Mouse (Mus musculus) induced T-regulatory cell, adult 2 months (primary cell): Measurements from ENCODE around the gene Med19.
"Not testable (repeated sequence)": the region's sequence is repeated elsewhere in the genome, so short reads cannot be mapped to it uniquely, and the experiment has no call there.

Experiments
- DNase-seq: peaks from one replicate; pipeline ENCODE4 v3.0.0-alpha.2; 2012; ENCODE audit warnings: low read depth

The Med19 gene

GRCm38 (mm10) chr2:84720718-84721117, 42.5 kb downstream of the Med19 start:
- DNase-seq: no peak

DNA sequence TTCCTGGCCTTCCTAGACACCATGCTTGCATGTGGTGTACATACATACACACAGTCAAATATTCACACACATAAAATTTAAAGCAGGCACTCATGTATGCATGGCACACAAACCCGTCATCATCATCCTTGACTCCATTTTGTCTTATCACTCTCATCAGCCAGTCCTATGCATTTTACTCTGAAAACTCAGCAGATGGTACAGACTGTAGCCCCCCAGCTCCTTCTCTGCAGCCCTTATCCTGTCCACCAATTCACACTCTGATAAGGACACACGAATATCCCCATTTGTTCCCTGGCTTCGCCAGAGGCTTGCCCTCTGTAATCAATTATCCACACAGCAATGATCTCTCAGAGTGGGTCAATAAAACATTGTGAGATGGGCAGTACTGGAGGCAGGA, 43.0 kb downstream of the Med19 start:
- no peak for DNase-seq

GRCm38 (mm10) chr2:84723856-84724255, 45.7 kb downstream of the Med19 start:
- DNase-seq: no peak

DNA sequence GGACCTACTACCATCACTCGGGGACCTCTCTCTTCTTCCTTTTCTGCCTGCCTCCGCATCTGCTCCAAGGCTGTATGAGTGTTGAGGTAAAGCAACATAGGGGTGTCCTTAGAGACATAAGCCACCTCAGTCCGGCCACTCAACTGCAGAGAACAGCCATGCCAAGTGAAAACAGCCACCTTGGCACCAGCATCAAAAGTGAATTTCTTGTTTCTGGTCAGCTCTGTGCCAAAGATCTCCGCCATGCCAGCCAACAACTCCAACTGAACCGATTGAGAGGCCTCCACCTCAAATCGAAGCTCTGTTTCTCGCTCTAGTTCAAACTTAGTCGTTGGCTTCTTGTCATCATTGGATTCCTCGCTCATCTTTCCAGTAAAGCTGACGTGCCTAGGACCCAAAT, 47.6 kb downstream of the Med19 start:
- DNase-seq: no peak

DNA sequence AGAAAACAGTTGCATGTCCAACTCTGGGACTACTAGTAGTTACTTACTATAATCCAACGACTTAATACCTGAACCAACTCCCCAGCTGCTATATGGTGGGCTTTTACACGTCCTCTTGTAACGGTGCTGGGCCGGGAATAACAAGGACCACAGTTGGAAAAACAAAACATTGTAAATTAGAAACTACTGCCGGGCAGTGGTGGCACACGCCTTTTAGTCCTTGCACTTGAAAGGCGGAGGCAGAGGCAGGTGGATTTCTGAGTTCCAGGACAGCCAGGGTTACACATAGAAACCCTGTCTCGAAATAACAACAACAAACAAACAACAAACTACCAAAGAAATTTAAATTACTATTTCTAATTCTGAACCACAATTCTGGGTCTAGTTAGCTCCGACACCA, 48.5 kb downstream of the Med19 start:
- DNase-seq: peak; percentile 25

DNA sequence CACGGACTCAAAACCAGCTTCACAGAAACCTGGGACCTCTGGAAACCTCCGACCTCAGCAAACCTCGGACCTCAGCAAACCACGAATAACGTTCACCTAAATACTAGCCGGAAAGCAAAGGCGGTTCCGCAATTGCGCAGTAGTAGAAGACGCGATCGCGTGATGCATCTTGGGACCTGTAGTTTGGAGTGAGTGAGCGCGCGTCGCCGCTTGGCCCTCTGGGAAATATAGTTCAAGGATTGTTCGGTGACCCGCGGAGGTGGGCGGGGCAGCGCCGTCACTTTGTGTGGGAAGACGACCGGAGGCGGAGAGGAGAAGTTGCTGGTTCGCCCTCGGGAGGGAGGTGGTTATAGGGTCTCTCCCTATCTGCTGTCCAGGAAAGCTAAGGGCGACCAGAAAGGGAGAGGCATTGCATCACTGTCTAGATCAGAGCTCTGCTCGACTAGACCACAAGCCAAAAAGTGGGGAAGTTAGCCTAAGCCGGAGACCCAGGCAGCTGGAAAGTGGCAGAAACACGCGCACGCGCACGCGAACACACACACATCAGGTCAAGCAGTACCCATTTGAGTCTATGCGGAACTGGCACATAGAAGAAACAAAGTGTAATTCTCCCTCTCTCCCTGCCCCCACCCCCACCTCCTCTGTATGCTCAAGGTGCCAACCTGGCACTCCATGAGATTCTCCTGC, 49.1 kb downstream of the Med19 start, which contains the start of gene Clp1:
Gene Clp1, minus strand, starts transcription at position 179 of the 687 bp plus-strand sequence.
- DNase-seq: peak; percentile 98

GRCm38 (mm10) chr2:84728191-84728590, 50.0 kb downstream of the Med19 start:
- DNase-seq: not testable (repeated sequence)

DNA sequence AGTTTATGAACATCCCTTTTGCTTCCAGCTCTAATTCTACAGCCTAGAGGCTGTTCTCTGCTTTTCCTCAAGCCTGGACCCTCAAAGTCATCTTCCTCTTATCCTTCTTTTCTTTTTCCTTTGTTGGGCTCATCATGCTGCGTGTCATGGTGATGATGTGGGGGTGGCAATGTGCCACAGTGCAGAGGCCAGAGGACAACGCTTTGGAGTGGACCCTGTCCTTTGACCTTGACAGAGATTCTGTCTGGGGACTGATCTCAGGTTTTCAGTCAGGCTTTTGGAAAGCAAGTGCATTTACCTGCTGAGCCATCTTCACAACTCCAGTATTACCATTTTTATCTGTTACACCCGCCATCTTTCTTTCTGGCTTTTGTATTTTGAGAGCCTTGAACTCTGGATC, 53.0 kb downstream of the Med19 start:
- DNase-seq: no peak

DNA sequence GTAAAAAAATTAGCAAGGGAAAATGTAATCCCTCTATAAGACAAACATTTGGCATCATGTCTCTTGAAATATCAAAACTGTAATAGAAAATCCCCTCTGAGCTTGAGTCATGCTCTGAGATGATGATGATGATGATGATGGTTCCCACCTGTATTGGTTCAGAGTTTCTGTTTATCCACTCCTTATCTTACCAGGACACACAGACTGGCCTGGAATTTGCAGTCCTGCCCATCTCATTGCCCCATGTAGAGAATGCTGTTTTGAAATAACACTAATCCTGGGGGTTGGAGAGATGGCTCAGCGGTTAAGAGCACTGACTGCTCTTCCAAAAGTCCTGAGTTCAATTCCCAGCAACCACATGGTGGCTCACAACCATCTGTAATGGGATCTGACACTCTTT, 54.2 kb downstream of the Med19 start:
- no peak for DNase-seq

DNA sequence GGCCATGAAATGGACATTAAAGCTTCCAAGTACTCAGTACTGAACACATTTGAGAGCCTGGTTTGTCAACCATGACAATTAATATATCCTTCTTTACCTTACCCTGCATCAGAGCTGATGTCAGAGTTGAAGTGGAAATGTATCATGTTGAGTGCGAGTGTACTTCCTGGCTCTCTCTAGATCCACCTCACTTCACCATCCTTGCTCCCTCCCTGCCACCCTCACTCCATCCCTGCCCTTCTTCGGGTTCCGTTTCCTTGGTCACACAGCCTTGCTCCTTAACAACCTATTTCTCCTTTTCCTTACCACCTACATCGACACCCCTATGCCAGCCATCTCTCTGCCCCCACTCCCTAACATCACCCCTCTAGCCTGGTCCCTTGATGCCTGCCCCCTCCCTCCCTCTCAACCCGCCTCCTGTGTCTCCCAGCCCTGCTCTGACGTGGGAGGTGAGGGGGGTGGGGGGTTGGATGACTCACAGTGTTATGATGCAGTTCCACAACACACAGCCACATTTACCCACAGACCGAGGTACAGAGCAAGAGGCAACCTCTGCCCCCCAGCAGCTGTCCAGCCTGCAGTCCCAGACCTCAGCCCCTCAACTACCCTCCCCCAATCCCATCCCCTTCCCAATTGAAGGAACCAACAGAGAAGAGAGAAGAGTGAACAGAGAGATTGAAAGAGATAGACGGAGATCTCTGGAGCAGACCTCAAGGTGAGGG, 55.5 kb downstream of the Med19 start, which contains the start of gene Ypel4:
Gene Ypel4, plus strand, starts transcription at position 480 of the 722 bp plus-strand sequence.
- DNase-seq: peak; percentile 77

DNA sequence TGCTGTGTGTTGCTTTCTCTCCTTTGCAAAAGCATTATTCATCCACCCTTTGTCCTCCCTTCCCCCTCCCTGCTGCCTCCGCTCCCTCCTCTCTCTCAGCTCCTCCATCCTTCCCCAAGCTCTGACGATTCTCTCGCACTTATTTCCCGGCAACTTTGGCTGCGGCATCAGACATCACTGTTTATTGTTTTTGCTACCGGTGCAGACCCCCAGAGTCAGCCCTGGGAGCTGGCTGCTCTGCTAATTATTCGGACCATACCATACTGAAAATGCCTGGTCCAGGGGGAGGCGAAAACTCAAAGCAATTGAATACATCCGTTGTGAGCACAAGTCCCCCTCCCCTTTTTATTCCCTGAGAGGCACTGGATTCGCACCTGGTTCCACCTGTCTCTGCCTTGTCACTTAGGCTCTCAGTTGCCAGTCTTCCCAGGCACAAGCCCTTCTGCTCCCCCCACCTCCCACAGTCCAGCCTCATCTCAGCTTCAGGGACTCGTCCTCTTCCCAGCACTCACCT, 56.2 kb downstream of the Med19 start:
- no peak for DNase-seq

GRCm38 (mm10) chr2:84734919-84735318, 56.7 kb downstream of the Med19 start:
- DNase-seq: no peak

- DNase-seq: no peak
Measured at GRCm38 (mm10) chr2:84735346-84735920, 57.2 kb downstream of the Med19 start.

GRCm38 (mm10) chr2:84736312-84737161, 58.3 kb downstream of the Med19 start:
- no peak for DNase-seq

- DNase-seq: no peak
Measured at GRCm38 (mm10) chr2:84737451-84737925, 59.3 kb downstream of the Med19 start.
